ENCODE assay signal across 8 mouse cellular contexts in genomic region chr7:73628071-73628470, GRCm38 (mm10).
DNase-seq lines count a peak whose midpoint lies in the region; ATAC-seq lines count a peak whose summit lies in the region.

No protein-coding gene starts in this region.

- 0 out of 2 replicates have a peak, but pooled peaks cover 2% of the 10 kb centered on the region for H3K9me3 ChIP-seq in hindbrain, embryonic 15.5 days

- H3K36me3 ChIP-seq in hindbrain, embryonic 15.5 days: no peaks in the 10 kb centered on the region

- no peak overlapping the region for H3K9ac ChIP-seq in hindbrain, embryonic 15.5 days

- 0 out of 2 replicates have a peak, but pooled peaks cover 4% of the 10 kb centered on the region for H3K4me1 ChIP-seq in hindbrain, embryonic 15.5 days (replicated peaks)

- no peaks in the 10 kb centered on the region for H3K27me3 ChIP-seq in hindbrain, embryonic 15.5 days

- no peak overlapping the region for H3K27ac ChIP-seq in hindbrain, embryonic 15.5 days (replicated peaks)

- WGBS in hindbrain, embryonic 15.5 days: 0% methylated on average over 6 of the region's 6 CpGs

- no peak overlapping the region for H3K4me3 ChIP-seq in hindbrain, embryonic 15.5 days

- peak; percentile 92 for DNase-seq in ZHBTc4 (ENCODE audit: low read depth, low spot score)
- peak; percentile 70 to 75 for DNase-seq in cerebellum, postnatal 25 days
- DNase-seq in gastrocnemius, adult 18-20 months (ENCODE audit: low spot score): peak; percentile 83
- peak; percentile 55 to 57 for DNase-seq in left cerebral cortex, adult 18-20 months (ENCODE audit: low spot score in 2 of 2)
- DNase-seq in lung, postnatal 25 days (ENCODE audit: low spot score): peak; percentile 89
- DNase-seq in right cerebral cortex, postnatal 10 days (ENCODE audit: low spot score in 2 of 2): peak; percentile 77 to 81
- DNase-seq in yolk sac, embryonic 10.5 days (ENCODE audit: low spot score): peak; percentile 72

- no peak overlapping the region for H3K4me2 ChIP-seq in hindbrain, embryonic 15.5 days

- ATAC-seq in hindbrain, embryonic 15.5 days (ENCODE audit: low FRiP score, low read depth): peak; percentile 86
